Mouse (Mus musculus): Measurements from ENCODE around the gene Spg7. TPM values are rescaled to one million over a fixed set of nuclear protein-coding genes. Genes with fewer than 3 reads are reported as not detected.
A peak's percentile ranks its signal among the peaks of the same experiment; 100 is the strongest.

The Spg7 gene
- total and polyA plus RNA-seq, 3 experiments = 28.9 to 36.0 TPM; not detected in 1

DNA sequence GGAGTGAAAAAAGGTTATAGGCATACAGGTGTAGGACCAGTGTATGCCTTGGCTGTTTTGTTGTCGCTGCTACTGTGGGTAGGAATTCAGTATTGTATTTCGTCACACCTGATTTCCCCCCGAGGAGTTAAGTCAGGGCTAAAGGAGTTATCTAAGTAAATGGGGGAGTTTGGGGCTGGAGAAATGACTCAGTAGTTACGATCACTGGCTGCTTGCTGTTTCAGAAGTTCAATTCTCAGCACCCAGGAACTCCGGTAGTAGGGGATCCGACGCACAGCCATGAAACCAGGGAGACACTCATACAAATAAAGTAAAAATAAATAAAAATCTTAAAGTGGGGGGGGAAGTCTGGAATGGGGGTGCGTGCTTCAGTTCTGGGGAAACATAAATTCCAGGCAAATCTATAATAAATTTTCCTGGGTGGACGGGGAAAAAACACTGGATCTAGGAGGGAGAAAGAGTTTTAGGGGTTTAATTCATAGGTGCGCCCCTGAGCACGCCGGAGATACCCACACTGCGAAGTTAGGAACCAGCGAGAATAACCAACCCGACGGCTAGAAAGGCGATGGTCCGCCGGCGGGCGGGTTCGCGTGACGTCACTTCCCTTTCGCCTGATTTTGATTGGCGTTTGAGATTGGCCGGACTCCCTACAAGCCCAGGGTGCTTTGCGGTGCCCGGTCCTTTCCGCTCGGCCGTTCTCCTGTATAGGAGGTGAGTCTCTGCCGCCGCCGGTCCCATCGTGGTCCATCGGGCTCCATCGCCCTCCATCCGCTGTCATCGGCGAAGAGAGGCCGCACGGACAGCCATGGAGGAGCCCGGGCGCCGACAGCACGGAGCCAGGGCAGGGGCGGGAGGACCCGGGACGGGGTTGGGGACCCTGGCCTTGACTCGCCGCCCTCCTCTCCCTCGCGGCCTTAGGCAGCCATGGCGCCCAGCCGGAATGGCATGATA lies 39.3 kb downstream of the Spg7 start, which contains the start of gene Rpl13:
Gene Rpl13, plus strand, starts transcription at position 616 of the 951 bp plus-strand sequence.
- Histone ChIP-seq H3K9ac (ENCODE audit: control insufficient read depth, low read depth, low read length, poor library complexity, severe bottlenecking) (peak within 1 kb of the TSS; percentile 92), H3K36me3 (ENCODE audit: control insufficient read depth in 1 of 2, insufficient read depth in 2 of 2, low read length in 2 of 2) (peaks cover 13 to 15% of the 10 kb centered on the region in 2 experiments), H3K4me3 (ENCODE audit: control insufficient read depth in 1 of 2, insufficient read depth in 1 of 2, low read depth in 2 of 2, low read length in 2 of 2) (peak within 1 kb of the TSS; percentile 74 to 81), H3K79me2 (ENCODE audit: control insufficient read depth, insufficient read depth, low read length, poor library complexity) (peaks cover 26% of the 10 kb centered on the region), H3K9me3 (replicated peaks; ENCODE audit: insufficient read depth, low read length) (no peaks in the 10 kb centered on the region), H3K27me3 (ENCODE audit: control insufficient read depth in 1 of 2, insufficient read depth in 2 of 2, low read length in 2 of 2) (no peaks in the 10 kb centered on the region), H3K4me1 (ENCODE audit: control insufficient read depth in 1 of 2, insufficient read depth in 2 of 2, low read length in 2 of 2) (peaks cover 0 to 8% of the 10 kb centered on the region in 2 experiments; a peak in 1 of 4 replicates), H3K27ac (ENCODE audit: control insufficient read depth, low read depth, low read length) (peak within 1 kb of the TSS; percentile 79)
- peak; percentile 97 for DNase-seq (ENCODE audit: low read depth, low spot score)
- peak; percentile 94 for TF ChIP-seq ZMIZ1 (IDR thresholded peaks at IDR 0.05; ENCODE audit: low read depth, low read length)
- peak; percentile 89; the same call in 1 of the 2 replicates for TF ChIP-seq MAX (IDR thresholded peaks at IDR 0.05; ENCODE audit: low read length)
- no peak for TF ChIP-seq CHD2 (IDR thresholded peaks at IDR 0.05; ENCODE audit: low read length)
- peak; percentile 80 for TF ChIP-seq KAT2A (conservative IDR thresholded peaks at IDR 0.05; ENCODE audit: low read depth, low read length)
- peak; percentile 87 for TF ChIP-seq TCF12 (IDR thresholded peaks at IDR 0.05; ENCODE audit: low read depth, low read length)
- TF ChIP-seq USF1 (IDR thresholded peaks at IDR 0.05; ENCODE audit: low read depth, low read length) = no peak
- peak; percentile 16; the same call in 1 of the 2 replicates for TF ChIP-seq ETS1 (IDR thresholded peaks at IDR 0.05; ENCODE audit: low read depth, low read length)
- TF ChIP-seq POLR2A (IDR thresholded peaks at IDR 0.05; ENCODE audit: control insufficient read depth in 1 of 2, insufficient read depth in 1 of 2, low read depth in 1 of 2, low read length in 2 of 2, poor library complexity in 1 of 2) = peak; percentile 93 to 98
- TF ChIP-seq BHLHE40 (IDR thresholded peaks at IDR 0.05; ENCODE audit: borderline replicate concordance, low read depth, low read length) = no peak
- TF ChIP-seq MAZ (IDR thresholded peaks at IDR 0.05; ENCODE audit: low read depth, low read length) = peak; percentile 67; the same call in 1 of the 2 replicates
- TF ChIP-seq HCFC1 (IDR thresholded peaks at IDR 0.05; ENCODE audit: low read depth, low read length) = peak; percentile 92
- no peak for TF ChIP-seq RCOR1 (IDR thresholded peaks at IDR 0.05; ENCODE audit: low read depth, low read length)
- 0 out of 2 replicates have a peak, but pooled peaks have one; percentile 6 for TF ChIP-seq SMC3 (IDR thresholded peaks at IDR 0.05; ENCODE audit: low read depth, low read length)
- TF ChIP-seq ZNF384 (IDR thresholded peaks at IDR 0.05; ENCODE audit: low read depth, low read length) = no peak
- peak; percentile 86; the same call in 1 of the 2 replicates for TF ChIP-seq POLR2AphosphoS5 (IDR thresholded peaks at IDR 0.05; ENCODE audit: borderline replicate concordance, low read depth, low read length)
- no peak; a peak in 1 of 6 replicates for TF ChIP-seq CTCF (IDR thresholded peaks at IDR 0.05 in 2 of 3, conservative IDR thresholded peaks at IDR 0.05 in 1 of 3; ENCODE audit: control insufficient read depth in 1 of 3, insufficient read depth in 1 of 3, low read depth in 2 of 3, low read length in 3 of 3, poor library complexity in 1 of 3, severe bottlenecking in 1 of 3)
- no peak for TF ChIP-seq EP300 (IDR thresholded peaks at IDR 0.05; ENCODE audit: low read depth in 1 of 2, low read length in 2 of 2)
- TF ChIP-seq MAFK (IDR thresholded peaks at IDR 0.05; ENCODE audit: borderline replicate concordance, low read depth, low read length) = no peak
- TF ChIP-seq JUND (IDR thresholded peaks at IDR 0.05; ENCODE audit: low read depth, low read length) = no peak
- TF ChIP-seq UBTF (IDR thresholded peaks at IDR 0.05; ENCODE audit: borderline replicate concordance, insufficient read depth, low read depth, low read length) = no peak
- no peak for TF ChIP-seq ZC3H11A (IDR thresholded peaks at IDR 0.05; ENCODE audit: low read depth, low read length)
- peak; percentile 74 for TF ChIP-seq MXI1 (IDR thresholded peaks at IDR 0.05; ENCODE audit: low read depth, low read length)
- TF ChIP-seq RAD21 (IDR thresholded peaks at IDR 0.05; ENCODE audit: low read depth, low read length) = no peak
- peak; percentile 7; the same call in 1 of the 2 replicates for TF ChIP-seq GATA1 (IDR thresholded peaks at IDR 0.05; ENCODE audit: low read depth, low read length)
- no peak for TF ChIP-seq USF2 (IDR thresholded peaks at IDR 0.05; ENCODE audit: borderline replicate concordance in 1 of 2, insufficient read depth in 1 of 2, low read depth in 1 of 2, low read length in 2 of 2)
- TF ChIP-seq NELFE (IDR thresholded peaks at IDR 0.05; ENCODE audit: low read depth, low read length) = peak; percentile 98
- peak; percentile 97 for TF ChIP-seq TBP (IDR thresholded peaks at IDR 0.05; ENCODE audit: low read depth, low read length)
- no peak for TF ChIP-seq NRF1 (IDR thresholded peaks at IDR 0.05; ENCODE audit: insufficient read depth, low read depth, low read length, poor library complexity, severe bottlenecking)
- no peak for TF ChIP-seq GABPA (IDR thresholded peaks at IDR 0.05; ENCODE audit: low read depth, low read length)
- TF ChIP-seq MYB (IDR thresholded peaks at IDR 0.05; ENCODE audit: low read depth, low read length) = peak; percentile 31; the same call in 1 of the 2 replicates
- TF ChIP-seq CHD1 (IDR thresholded peaks at IDR 0.05; ENCODE audit: low read depth, low read length) = peak; percentile 96
- no peak for TF ChIP-seq ZKSCAN1 (IDR thresholded peaks at IDR 0.05; ENCODE audit: low read depth, low read length)
- no peak for TF ChIP-seq MEF2A (IDR thresholded peaks at IDR 0.05; ENCODE audit: extremely low read depth, insufficient replicate concordance, low read depth, low read length, poor library complexity, severe bottlenecking)
- peak; percentile 95 for TF ChIP-seq MYC (IDR thresholded peaks at IDR 0.05; ENCODE audit: low read depth, low read length)

All from MEL (cell line).